Mouse (Mus musculus): Measurements from ENCODE around the gene Ermard.

Ermard gene

GRCm38 (mm10) chr17:15120569-15120968, 79.6 kb downstream of the Ermard start:
- DNase-seq (ENCODE audit: low spot score), result no peak

- DNase-seq (ENCODE audit: low spot score), result no peak
Observed at GRCm38 (mm10) chr17:15129630-15130287, 88.8 kb downstream of the Ermard start.

GRCm38 (mm10) chr17:15130288-15130656, 89.3 kb downstream of the Ermard start:
- no peak for DNase-seq (ENCODE audit: low spot score)

GRCm38 (mm10) chr17:15134905-15135669, 94.1 kb downstream of the Ermard start:
- DNase-seq (ENCODE audit: low spot score), result no peak

- DNase-seq (ENCODE audit: low spot score), result no peak
Observed at GRCm38 (mm10) chr17:15137443-15137842, 96.4 kb downstream of the Ermard start.
